Mouse (Mus musculus) heart, adult 9 months (tissue): Measurements from ENCODE around the gene Dapk2.

Source experiments
- DNase-seq, 2 experiments: peaks; one replicate each; pipeline ENCODE4 v3.0.0; 2022; ENCODE audit warnings: low spot score in 2 of 2

Dapk2 gene

GRCm38 (mm10) chr9:66307341-66307740 is 149.3 kb downstream of the Dapk2 start:
- no peak for DNase-seq

GRCm38 (mm10) chr9:66308741-66309140 is 150.7 kb downstream of the Dapk2 start:
- DNase-seq: no peak

GRCm38 (mm10) chr9:66311458-66311857 is 153.4 kb downstream of the Dapk2 start:
- peak in 1 of 2 experiments; percentile 59 for DNase-seq

- DNase-seq: no peak
Measured at GRCm38 (mm10) chr9:66316603-66317002, 158.6 kb downstream of the Dapk2 start.
